In the genomic region with DNA sequence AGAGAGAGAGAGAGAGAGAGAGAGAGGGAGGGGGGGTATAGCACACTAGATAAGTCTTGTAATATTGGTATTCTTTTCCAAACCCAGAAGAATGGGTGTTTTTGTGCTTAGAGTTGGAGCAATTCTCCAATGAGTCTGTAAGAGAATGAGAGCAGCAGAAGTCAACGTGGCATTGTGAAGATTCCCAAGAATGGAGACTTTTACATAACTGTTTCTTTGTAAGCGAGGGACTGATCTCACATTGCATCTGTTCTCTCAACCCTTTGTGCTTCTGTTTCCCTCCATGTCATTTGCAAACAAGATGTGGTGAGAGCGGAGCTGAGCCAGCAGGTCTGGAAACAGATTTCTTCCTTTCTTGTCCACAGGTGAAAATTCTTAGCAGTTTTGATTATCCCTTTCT, we compare ENCODE assay signal across 29 mouse cellular contexts.
DNase-seq lines count a peak whose midpoint lies in the region; ATAC-seq and TF ChIP-seq lines count a peak whose summit lies in the region.
"Had no signal": no experiment of that assay in that cellular context is flagged by ENCODE, and none has a peak within 500 bp of the region (broad histone marks: within the 10 kb centered on the region; RNA-seq: fewer than 3 reads in every experiment).

No protein-coding gene starts in this region.

- H3K4me1 ChIP-seq in midbrain, embryonic 11.5 days (ENCODE audit: control insufficient read depth, insufficient read depth, low read length), result no peaks in the 10 kb centered on the region
- no peaks in the 10 kb centered on the region for H3K4me1 ChIP-seq in midbrain, embryonic 10.5 days
- H3K4me1 ChIP-seq: embryonic facial prominence, embryonic 12.5 days; embryonic facial prominence, embryonic 15.5 days; heart, embryonic 10.5 days; heart, embryonic 13.5 days had no signal

- H3K36me3 ChIP-seq in midbrain, embryonic 11.5 days (ENCODE audit: control insufficient read depth, insufficient read depth, low read length), result no peaks in the 10 kb centered on the region
- H3K36me3 ChIP-seq in midbrain, embryonic 10.5 days, result no peaks in the 10 kb centered on the region
- H3K36me3 ChIP-seq: embryonic facial prominence, embryonic 12.5 days; embryonic facial prominence, embryonic 15.5 days; G1E; heart, embryonic 10.5 days; heart, embryonic 13.5 days had no signal

- no peak for ATAC-seq in midbrain, embryonic 11.5 days (ENCODE audit: low FRiP score)
- ATAC-seq: forebrain, embryonic 14.5 days; forebrain, postnatal 0 days; hindbrain, postnatal 0 days; Patski had no signal

- no peaks in the 10 kb centered on the region for H3K9me3 ChIP-seq in midbrain, embryonic 11.5 days (ENCODE audit: control insufficient read depth, low read length)
- no peaks in the 10 kb centered on the region for H3K9me3 ChIP-seq in midbrain, embryonic 10.5 days (replicated peaks)
- H3K9me3 ChIP-seq: embryonic facial prominence, embryonic 12.5 days; embryonic facial prominence, embryonic 15.5 days; G1E; heart, embryonic 10.5 days; heart, embryonic 13.5 days had no signal

- H3K4me2 ChIP-seq in midbrain, embryonic 11.5 days, result no peak overlapping the region
- H3K4me2 ChIP-seq: embryonic facial prominence, embryonic 12.5 days; embryonic facial prominence, embryonic 15.5 days; heart, embryonic 13.5 days; hindbrain, embryonic 14.5 days had no signal

- H3K27me3 ChIP-seq in midbrain, embryonic 11.5 days (ENCODE audit: control insufficient read depth, insufficient read depth, low read length), result no peaks in the 10 kb centered on the region
- H3K27me3 ChIP-seq in midbrain, embryonic 10.5 days (ENCODE audit: low read depth, poor library complexity, severe bottlenecking), result no peaks in the 10 kb centered on the region
- H3K27me3 ChIP-seq: CH12.LX; embryonic facial prominence, embryonic 12.5 days; embryonic facial prominence, embryonic 15.5 days; heart, embryonic 13.5 days had no signal

- H3K9ac ChIP-seq in midbrain, embryonic 11.5 days (ENCODE audit: low read length), result no peak overlapping the region
- H3K9ac ChIP-seq: embryonic facial prominence, embryonic 12.5 days; embryonic facial prominence, embryonic 15.5 days; forebrain, postnatal 0 days; heart, embryonic 13.5 days; hindbrain, embryonic 14.5 days had no signal

- peak in 1 of 2 experiments; percentile 41 for DNase-seq in layer of hippocampus, adult 2 months (ENCODE audit: low spot score in 2 of 2)
- no peak for DNase-seq in layer of hippocampus, postnatal 10 days (ENCODE audit: low spot score in 2 of 2)
- peak; percentile 31 for DNase-seq in midbrain, embryonic 11.5 days (ENCODE audit: low spot score, missing footprints)
- DNase-seq in midbrain, embryonic 10.5 days (ENCODE audit: low spot score), result no peak
- peak; percentile 74 for DNase-seq in brain, adult 2 months (ENCODE audit: low read depth, low spot score)
- DNase-seq in lung, postnatal 10 days, result no peak
- DNase-seq: adrenal gland, postnatal 10 days; adrenal gland, postnatal 36 days; B cell, adult 2 months; cerebellum, adult 11 months; cerebellum, adult 2 months; cerebellum, adult 9-11 months; cerebellum, postnatal 25 days; forebrain, postnatal 0 days; gastrocnemius, postnatal 10 days; gastrocnemius, postnatal 36 days; heart, adult 2 months; heart, postnatal 14 days; heart, postnatal 4 days had no signal

- TF ChIP-seq CTCF in layer of hippocampus, adult 2 months (conservative IDR thresholded peaks at IDR 0.05), result no peak

- peak overlapping the region; percentile 53; the same call in 1 of the 2 replicates for H3K27ac ChIP-seq in layer of hippocampus, adult 2 months
- no peak overlapping the region for H3K27ac ChIP-seq in midbrain, embryonic 11.5 days (ENCODE audit: low read depth, low read length)
- no peak overlapping the region for H3K27ac ChIP-seq in midbrain, embryonic 10.5 days (replicated peaks)
- H3K27ac ChIP-seq: embryonic facial prominence, embryonic 12.5 days; embryonic facial prominence, embryonic 15.5 days; heart, adult 2 months; heart, embryonic 10.5 days; heart, embryonic 13.5 days; hindbrain, embryonic 14.5 days; hindbrain, postnatal 0 days had no signal

- 82% methylated on average over 3 of the region's 3 CpGs for WGBS in midbrain, embryonic 11.5 days
- WGBS in midbrain, embryonic 10.5 days, result 84% methylated on average over 3 of the region's 3 CpGs

- no peak overlapping the region for H3K4me3 ChIP-seq in layer of hippocampus, adult 2 months
- no peak overlapping the region for H3K4me3 ChIP-seq in midbrain, embryonic 11.5 days (ENCODE audit: low read depth, low read length)
- H3K4me3 ChIP-seq in midbrain, embryonic 10.5 days, result no peak overlapping the region
- H3K4me3 ChIP-seq: embryonic facial prominence, embryonic 12.5 days; embryonic facial prominence, embryonic 15.5 days; heart, adult 2 months; heart, embryonic 10.5 days; heart, embryonic 13.5 days had no signal

Comparison
In these comparisons a context has a peak if more than half of its experiments do, and no peak if none do; other contexts are left out.
1. DNase-seq: peak in midbrain, embryonic 11.5 days (single experiment) and brain, adult 2 months (single experiment); none in layer of hippocampus, postnatal 10 days (0 of 2), midbrain, embryonic 10.5 days (single experiment) and lung, postnatal 10 days (single experiment).